In genomic region chr14:76641752-76642529, GRCm38 (mm10) we compare ENCODE assay signal across 15 mouse cellular contexts.
"Had no signal": no experiment of that assay in that cellular context is flagged by ENCODE, and none has a peak within 500 bp of the region (broad histone marks: within the 10 kb centered on the region; RNA-seq: fewer than 3 reads in every experiment).

No protein-coding gene starts in this region.

- H3K9ac ChIP-seq: limb, embryonic 13.5 days; liver, embryonic 13.5 days; lung, embryonic 15.5 days; midbrain, embryonic 13.5 days had no signal

- H3K4me2 ChIP-seq: limb, embryonic 13.5 days; liver, embryonic 13.5 days; lung, embryonic 15.5 days; midbrain, embryonic 13.5 days had no signal

- H3K27me3 ChIP-seq: limb, embryonic 13.5 days; lung, embryonic 15.5 days; midbrain, embryonic 13.5 days had no signal

- H3K9me3 ChIP-seq: limb, embryonic 10.5 days; limb, embryonic 13.5 days; liver, embryonic 13.5 days; lung, embryonic 15.5 days; midbrain, embryonic 13.5 days had no signal

- ATAC-seq: intestine, postnatal 0 days; midbrain, embryonic 13.5 days; midbrain, embryonic 16.5 days had no signal

- H3K4me3 ChIP-seq: limb, embryonic 10.5 days; limb, embryonic 13.5 days; liver, embryonic 13.5 days; lung, embryonic 15.5 days; midbrain, embryonic 13.5 days had no signal

- H3K36me3 ChIP-seq: limb, embryonic 10.5 days; limb, embryonic 13.5 days; liver, embryonic 13.5 days; lung, embryonic 15.5 days; midbrain, embryonic 13.5 days had no signal

- DNase-seq: kidney, adult 9 months; kidney, postnatal 14 days; kidney, postnatal 4 days; liver, embryonic 13.5 days; lung, adult 18-20 months; lung, postnatal 10 days; lung, postnatal 36 days; thymus, adult 18-20 months; thymus, postnatal 4 days had no signal

- H3K4me1 ChIP-seq: liver, embryonic 13.5 days; lung, embryonic 15.5 days; midbrain, embryonic 13.5 days had no signal

- H3K27ac ChIP-seq: limb, embryonic 13.5 days; liver, embryonic 13.5 days; lung, embryonic 15.5 days; midbrain, embryonic 13.5 days had no signal
